Mouse (Mus musculus): ENCODE measurements around the gene Cpvl. TPM values are rescaled to one million over a fixed set of nuclear protein-coding genes. Genes with fewer than 3 reads are reported as not detected.

Cpvl gene
- polyA plus RNA-seq, 1 experiment from 2014 or later = 0.59 TPM

DNA sequence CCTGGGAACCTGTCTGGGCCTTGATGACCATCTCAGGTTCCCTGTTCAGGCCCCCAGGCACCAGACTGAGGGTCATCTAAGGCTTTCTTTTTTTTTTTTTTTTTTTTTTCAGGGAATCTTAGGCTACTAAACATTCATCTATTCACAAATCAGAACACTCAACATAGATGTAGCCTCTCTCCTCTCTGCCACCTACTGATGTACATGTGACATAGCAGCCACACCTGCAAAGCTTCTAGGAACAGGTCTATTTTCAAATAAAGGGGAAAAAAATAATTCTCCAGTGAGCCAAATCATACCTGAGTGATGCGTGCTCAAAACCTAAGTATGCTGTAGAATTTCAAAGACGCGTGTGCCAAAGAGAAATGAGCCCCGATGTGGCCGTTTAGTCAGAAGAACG lies 106.6 kb downstream of the Cpvl start:
- H3K36me3 ChIP-seq (ENCODE audit: insufficient read depth, low read length) = no peaks in the 10 kb centered on the region
- H3K4me1 ChIP-seq (replicated peaks; ENCODE audit: insufficient read depth, low read length) = no peaks in the 10 kb centered on the region
- H3K9me3 ChIP-seq (replicated peaks; ENCODE audit: low read length) = no peaks in the 10 kb centered on the region
- no peak for ATAC-seq (replicated peaks; ENCODE audit: low FRiP score, low read depth)
- H3K27ac ChIP-seq = no peak overlapping the region
- no peak for DNase-seq (ENCODE audit: low spot score)
- no peak overlapping the region for H3K4me3 ChIP-seq (replicated peaks; ENCODE audit: low read depth, low read length)
- peak; percentile 56 for TF ChIP-seq CTCF (IDR thresholded peaks at IDR 0.05; ENCODE audit: low read depth)
- no peak overlapping the region for H3K9ac ChIP-seq (ENCODE audit: low read depth, low read length)
- no peak overlapping the region for H3K4me2 ChIP-seq (ENCODE audit: low read length)
- H3K27me3 ChIP-seq (ENCODE audit: insufficient read depth, low read length) = no peaks in the 10 kb centered on the region
- WGBS = 92% methylated on average over 6 of the region's 6 CpGs

DNA sequence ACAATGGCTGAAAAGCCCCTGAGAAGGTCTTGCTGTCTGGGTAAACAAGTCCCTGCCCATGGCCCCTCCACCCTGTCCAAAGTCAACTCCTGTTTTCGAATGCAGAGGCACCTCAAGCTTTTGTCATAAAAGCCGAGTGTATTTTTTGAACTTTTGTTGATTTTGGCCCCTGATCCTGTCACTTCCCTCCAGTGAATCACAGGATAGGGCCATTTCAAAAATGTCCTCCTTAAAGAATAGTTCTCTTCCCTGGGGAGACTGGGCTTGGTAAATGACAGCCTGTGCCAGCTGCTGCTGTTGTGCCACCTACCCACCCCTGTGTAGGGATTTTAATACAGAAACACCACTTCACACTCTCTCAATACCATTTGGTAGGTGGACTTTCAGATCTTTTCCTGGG lies 115.5 kb downstream of the Cpvl start:
- WGBS = 44% methylated on average over 2 of the region's 2 CpGs
- ATAC-seq (replicated peaks; ENCODE audit: low FRiP score, low read depth) (no peak), DNase-seq (ENCODE audit: low spot score) (no peak)
- no peaks in the 10 kb centered on the region for H3K9me3 ChIP-seq (replicated peaks; ENCODE audit: low read length)
- no peak for TF ChIP-seq CTCF (IDR thresholded peaks at IDR 0.05; ENCODE audit: low read depth)
- H3K4me2 ChIP-seq (ENCODE audit: low read length) = no peak overlapping the region
- H3K36me3 ChIP-seq (ENCODE audit: insufficient read depth, low read length) = no peaks in the 10 kb centered on the region
- H3K9ac ChIP-seq (ENCODE audit: low read depth, low read length) = no peak overlapping the region
- H3K4me1 ChIP-seq (replicated peaks; ENCODE audit: insufficient read depth, low read length) = peaks cover 5% of the 10 kb centered on the region; the same call in 1 of the 2 replicates
- no peak overlapping the region for H3K27ac ChIP-seq
- no peak overlapping the region for H3K4me3 ChIP-seq (replicated peaks; ENCODE audit: low read depth, low read length)
- H3K27me3 ChIP-seq (ENCODE audit: insufficient read depth, low read length) = no peaks in the 10 kb centered on the region

DNA sequence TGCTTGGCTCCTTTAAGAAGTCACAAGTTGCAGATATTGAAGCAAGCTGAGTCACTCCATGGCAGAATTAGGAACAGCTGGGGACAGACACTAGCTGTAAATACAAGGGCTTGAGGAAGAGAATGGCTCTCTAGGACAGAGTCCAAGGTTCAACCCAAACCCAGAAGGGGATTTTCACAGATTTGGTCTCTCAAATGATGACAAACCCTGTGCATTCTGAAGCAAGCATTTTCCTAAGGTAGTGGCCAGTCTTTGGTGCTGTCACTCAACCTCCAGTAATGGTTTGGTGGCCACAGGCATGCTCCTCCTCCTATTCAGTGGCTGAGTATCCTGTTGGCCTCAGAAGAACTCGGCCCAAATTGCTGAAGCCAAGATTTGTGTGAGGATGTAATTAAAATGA lies 119.4 kb downstream of the Cpvl start:
- Histone ChIP-seq H3K27me3 (ENCODE audit: insufficient read depth, low read length) (no peaks in the 10 kb centered on the region), H3K4me1 (replicated peaks; ENCODE audit: insufficient read depth, low read length) (peaks cover 5% of the 10 kb centered on the region; the same call in 1 of the 2 replicates), H3K9me3 (replicated peaks; ENCODE audit: low read length) (no peaks in the 10 kb centered on the region), H3K9ac (ENCODE audit: low read depth, low read length) (no peak overlapping the region), H3K4me3 (replicated peaks; ENCODE audit: low read depth, low read length) (no peak overlapping the region), H3K4me2 (ENCODE audit: low read length) (no peak overlapping the region), H3K27ac (no peak overlapping the region), H3K36me3 (ENCODE audit: insufficient read depth, low read length) (no peaks in the 10 kb centered on the region)
- no peak for ATAC-seq (replicated peaks; ENCODE audit: low FRiP score, low read depth)
- DNase-seq (ENCODE audit: low spot score) = no peak
- 30% methylated on average over 1 of the region's 1 CpGs for WGBS
- no peak for TF ChIP-seq CTCF (IDR thresholded peaks at IDR 0.05; ENCODE audit: low read depth)

DNA sequence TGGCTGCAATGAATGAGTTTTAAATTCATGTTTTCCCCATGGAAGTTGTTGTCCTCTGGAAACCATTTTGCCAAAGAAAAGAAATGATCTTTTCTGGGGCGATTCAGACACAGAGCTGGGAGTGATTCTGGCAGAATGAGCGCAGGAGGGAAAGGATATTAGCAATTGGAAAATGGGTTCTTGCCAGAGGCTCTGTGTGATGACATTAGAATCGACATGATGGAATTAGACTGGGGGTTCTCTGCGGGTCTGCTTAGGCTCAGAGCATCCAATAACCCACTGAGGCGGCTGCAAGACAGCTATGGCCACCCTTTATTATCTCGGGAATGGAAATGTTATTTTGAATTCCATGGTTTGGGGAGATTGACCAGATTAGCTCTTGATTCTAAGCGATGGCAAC lies 120.6 kb downstream of the Cpvl start:
- Histone ChIP-seq H3K9me3 (replicated peaks; ENCODE audit: low read length) (no peaks in the 10 kb centered on the region), H3K27me3 (ENCODE audit: insufficient read depth, low read length) (no peaks in the 10 kb centered on the region), H3K4me2 (ENCODE audit: low read length) (no peak overlapping the region), H3K4me3 (replicated peaks; ENCODE audit: low read depth, low read length) (no peak overlapping the region), H3K9ac (ENCODE audit: low read depth, low read length) (no peak overlapping the region), H3K4me1 (replicated peaks; ENCODE audit: insufficient read depth, low read length) (peaks cover 2% of the 10 kb centered on the region; the same call in 1 of the 2 replicates), H3K27ac (no peak overlapping the region), H3K36me3 (ENCODE audit: insufficient read depth, low read length) (no peaks in the 10 kb centered on the region)
- DNase-seq (ENCODE audit: low spot score) = no peak
- no peak for TF ChIP-seq CTCF (IDR thresholded peaks at IDR 0.05; ENCODE audit: low read depth)
- 78% methylated on average over 7 of the region's 7 CpGs for whole genome bisulfite sequencing
- ATAC-seq (replicated peaks; ENCODE audit: low FRiP score, low read depth) = no peak

DNA sequence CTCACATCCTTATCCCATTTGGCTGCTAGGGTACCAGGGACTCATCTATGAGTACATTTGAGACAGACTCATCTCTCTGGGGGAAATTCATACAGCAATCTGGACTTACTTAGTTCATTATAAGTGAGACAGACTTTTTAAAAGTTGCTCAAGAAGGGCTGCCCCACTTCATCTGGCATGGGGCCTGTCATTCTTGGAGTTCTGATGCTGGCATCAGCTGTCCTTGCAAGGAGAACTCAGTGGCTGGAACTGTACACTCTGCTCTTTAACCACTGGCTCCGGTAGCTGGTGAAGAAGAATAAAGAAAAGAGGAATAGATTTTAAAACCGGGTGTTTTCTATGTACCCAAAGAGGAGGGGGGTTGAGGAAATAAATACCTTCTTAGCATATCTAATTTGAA lies 121.7 kb downstream of the Cpvl start:
- WGBS = 86% methylated on average over 2 of the region's 2 CpGs
- Histone ChIP-seq H3K4me2 (ENCODE audit: low read length) (no peak overlapping the region), H3K9me3 (replicated peaks; ENCODE audit: low read length) (no peaks in the 10 kb centered on the region), H3K27ac (no peak overlapping the region), H3K4me1 (replicated peaks; ENCODE audit: insufficient read depth, low read length) (no peaks in the 10 kb centered on the region; the same call in 1 of the 2 replicates), H3K9ac (ENCODE audit: low read depth, low read length) (no peak overlapping the region), H3K27me3 (ENCODE audit: insufficient read depth, low read length) (no peaks in the 10 kb centered on the region), H3K4me3 (replicated peaks; ENCODE audit: low read depth, low read length) (no peak overlapping the region), H3K36me3 (ENCODE audit: insufficient read depth, low read length) (no peaks in the 10 kb centered on the region)
- TF ChIP-seq CTCF (IDR thresholded peaks at IDR 0.05; ENCODE audit: low read depth) = no peak
- no peak for ATAC-seq (replicated peaks; ENCODE audit: low FRiP score, low read depth)
- no peak for DNase-seq (ENCODE audit: low spot score)

DNA sequence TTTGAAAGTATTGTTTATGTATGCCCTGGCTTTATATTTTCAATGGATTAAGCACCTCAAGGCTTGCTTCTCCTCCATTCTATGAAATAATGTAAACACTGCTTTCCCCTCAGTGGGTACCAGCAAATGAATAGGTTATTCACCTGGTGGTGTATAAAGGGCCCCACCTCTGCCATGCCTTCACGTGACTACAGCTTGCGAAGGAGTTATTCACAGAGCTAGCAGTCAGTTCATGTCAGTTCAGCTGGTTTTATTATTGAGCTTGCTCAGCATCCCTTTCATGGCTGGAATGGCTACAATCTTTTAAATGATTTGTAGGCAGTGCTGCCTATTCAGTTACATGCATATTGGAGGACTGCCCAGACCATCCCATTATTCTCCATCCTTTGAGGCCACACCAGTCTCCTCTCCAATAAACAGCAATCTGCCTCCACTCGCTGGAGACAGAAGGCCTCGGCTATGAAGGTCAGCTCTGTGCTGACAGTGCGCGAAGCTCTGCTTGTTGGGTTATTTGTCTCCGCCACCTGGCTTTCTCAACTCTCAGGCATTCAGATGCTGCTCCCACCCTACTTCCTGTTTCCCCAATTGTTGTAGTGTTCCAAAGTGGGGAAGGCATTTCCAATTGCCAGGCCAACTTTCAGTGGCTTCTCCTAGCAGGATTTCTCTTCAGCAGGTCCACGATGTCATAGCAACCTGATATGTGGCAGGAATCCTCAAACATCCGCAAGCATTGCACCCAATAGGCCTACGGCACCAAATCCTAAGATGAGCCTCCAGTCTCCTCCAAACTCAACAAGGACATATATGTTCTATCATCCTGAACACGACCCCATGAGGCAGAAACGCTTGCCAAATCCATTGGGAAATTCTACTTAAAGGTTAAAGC lies 123.3 kb downstream of the Cpvl start:
- 59% methylated on average over 12 of the region's 12 CpGs for WGBS
- TF ChIP-seq CTCF (IDR thresholded peaks at IDR 0.05; ENCODE audit: low read depth) = no peak
- Histone ChIP-seq H3K9me3 (replicated peaks; ENCODE audit: low read length) (no peaks in the 10 kb centered on the region), H3K27me3 (ENCODE audit: insufficient read depth, low read length) (no peaks in the 10 kb centered on the region), H3K4me2 (ENCODE audit: low read length) (no peak overlapping the region), H3K4me1 (replicated peaks; ENCODE audit: insufficient read depth, low read length) (no peaks in the 10 kb centered on the region; the same call in 1 of the 2 replicates), H3K9ac (ENCODE audit: low read depth, low read length) (no peak overlapping the region), H3K4me3 (replicated peaks; ENCODE audit: low read depth, low read length) (no peak overlapping the region), H3K36me3 (ENCODE audit: insufficient read depth, low read length) (no peaks in the 10 kb centered on the region), H3K27ac (no peak overlapping the region)
- ATAC-seq (replicated peaks; ENCODE audit: low FRiP score, low read depth) (no peak), DNase-seq (ENCODE audit: low spot score) (peak; percentile 82)
